Mouse (Mus musculus) C2C12 (cell line): ENCODE measurements at regions not wholly inside any gene's neighbourhood (a gene's known extent, or its start where the extent isn't known, plus 50 kb on each side); places are given as distances from the start of the nearest gene placed in this dataset.

Experiments used
- H3K27me3 ChIP-seq: one replicate; pipeline ENCODE4 v1.6.1; 2011; ENCODE audit not compliant: control insufficient read depth, insufficient read depth, insufficient read length
- H3K36me3 ChIP-seq: one replicate; pipeline ENCODE4 v1.6.1; 2011; ENCODE audit not compliant: control insufficient read depth, insufficient read depth
- H3K4me3 ChIP-seq: one replicate; pipeline ENCODE4 v1.5.1; 2011; ENCODE audit warnings: mild to moderate bottlenecking, control low read depth; ENCODE audit not compliant: poor library complexity, insufficient read depth, severe bottlenecking
- H3K79me2 ChIP-seq: one replicate; pipeline ENCODE4 v1.6.1; 2011; ENCODE audit not compliant: control insufficient read depth, insufficient read depth
- H3K79me3 ChIP-seq: one replicate; pipeline ENCODE4 v1.6.1; 2011; ENCODE audit warnings: low read depth, control low read depth
- H3ac ChIP-seq: one replicate; pipeline ENCODE3; 2011; ENCODE audit warnings: low read depth; ENCODE audit not compliant: control insufficient read depth, insufficient read length
- CEBPB ChIP-seq: IDR thresholded peaks from one replicate; pipeline ENCODE4 v1.6.1; 2011; ENCODE audit warnings: low read depth, mild to moderate bottlenecking, control low read depth, moderate library complexity
- CTCF ChIP-seq: IDR thresholded peaks from one replicate; pipeline ENCODE4 v1.5.1; 2011; ENCODE audit not compliant: control insufficient read depth, insufficient read depth, insufficient read length
- FOSL1 ChIP-seq: IDR thresholded peaks from one replicate; pipeline ENCODE4 v1.8.0; 2011; ENCODE audit warnings: mild to moderate bottlenecking, low read length; ENCODE audit not compliant: poor library complexity, insufficient read depth, severe bottlenecking
- MAX ChIP-seq: IDR thresholded peaks from one replicate; pipeline ENCODE4 v1.6.1; 2011; ENCODE audit warnings: mild to moderate bottlenecking, control low read depth
- MYOD1 ChIP-seq: IDR thresholded peaks from one replicate; pipeline ENCODE4 v1.6.1; 2011; ENCODE audit warnings: low read depth; ENCODE audit not compliant: control insufficient read depth, insufficient read length
- MYOG ChIP-seq: IDR thresholded peaks from one replicate; pipeline ENCODE4 v1.6.1; 2011; ENCODE audit not compliant: control insufficient read depth, insufficient read length; ENCODE audit errors: extremely low read depth
- USF1 ChIP-seq: IDR thresholded peaks from one replicate; pipeline ENCODE4 v1.6.1; 2011; ENCODE audit warnings: low read depth, mild to moderate bottlenecking, control low read depth, moderate library complexity

DNA sequence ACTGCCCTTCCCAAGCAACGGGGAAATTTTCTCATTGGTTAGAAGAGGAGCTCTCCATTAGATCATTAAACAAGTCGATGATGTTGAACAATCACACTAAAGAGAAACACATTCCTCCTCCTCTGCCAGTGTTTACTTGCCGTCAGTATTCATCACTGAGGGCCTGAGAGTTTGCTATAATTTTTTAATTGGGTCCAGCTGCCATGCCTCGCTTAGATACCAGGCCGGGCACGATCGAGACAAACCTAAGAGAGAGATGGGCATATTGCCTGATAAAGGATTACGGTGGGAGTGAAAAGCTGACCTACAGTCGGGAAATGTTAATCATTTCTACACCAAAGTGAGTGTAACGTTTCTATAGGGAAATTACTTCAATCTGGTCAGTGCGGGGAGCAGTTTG lies 96.2 kb downstream of the Gm9376 start:
- no peak overlapping the region for H3K4me3 ChIP-seq

DNA sequence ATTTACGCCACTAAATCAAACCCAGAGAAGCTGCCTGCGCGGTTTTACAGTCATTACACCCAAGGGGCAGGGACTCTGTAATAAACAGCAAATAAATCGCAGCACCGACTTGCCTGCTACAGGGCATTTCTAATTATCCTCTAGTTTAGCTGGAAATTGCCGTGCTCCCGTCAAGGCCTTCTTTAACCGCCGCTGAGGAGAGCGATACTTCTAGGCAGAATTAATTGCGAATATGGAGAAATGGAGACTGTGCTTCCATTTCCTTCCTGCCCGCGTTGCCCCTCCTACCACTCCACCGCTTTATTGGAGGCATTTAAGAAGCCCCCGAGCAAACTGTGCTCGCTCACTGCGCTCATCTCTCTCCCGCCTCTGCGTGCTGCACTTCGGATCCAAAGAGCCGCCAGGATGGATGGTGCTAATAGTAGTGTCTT lies 96.6 kb downstream of the Gm9376 start:
- no peak overlapping the region for H3ac ChIP-seq
- no peaks in the 10 kb centered on the region for H3K36me3 ChIP-seq
- H3K27me3 ChIP-seq: peaks cover 29% of the 10 kb centered on the region
- H3K4me3 ChIP-seq: no peak overlapping the region
- H3K79me2 ChIP-seq: no peaks in the 10 kb centered on the region
- H3K79me3 ChIP-seq: no peaks in the 10 kb centered on the region
- TF ChIP-seq USF1: no peak
- no peak for TF ChIP-seq MYOG
- TF ChIP-seq CTCF: no peak
- TF ChIP-seq CEBPB: no peak
- TF ChIP-seq MAX: no peak
- no peak for TF ChIP-seq MYOD1
- no peak for TF ChIP-seq FOSL1

More for the DNA sequence above, 96.2 kb downstream of the Gm9376 start:
- Histone ChIP-seq H3K79me3 (no peaks in the 10 kb centered on the region), H3K36me3 (no peaks in the 10 kb centered on the region), H3K27me3 (peaks cover 25% of the 10 kb centered on the region), H3ac (no peak overlapping the region), H3K79me2 (no peaks in the 10 kb centered on the region)
- TF ChIP-seq MAX (no peak), CTCF (no peak), USF1 (no peak), MYOD1 (no peak), MYOG (no peak), FOSL1 (no peak), CEBPB (no peak)

DNA sequence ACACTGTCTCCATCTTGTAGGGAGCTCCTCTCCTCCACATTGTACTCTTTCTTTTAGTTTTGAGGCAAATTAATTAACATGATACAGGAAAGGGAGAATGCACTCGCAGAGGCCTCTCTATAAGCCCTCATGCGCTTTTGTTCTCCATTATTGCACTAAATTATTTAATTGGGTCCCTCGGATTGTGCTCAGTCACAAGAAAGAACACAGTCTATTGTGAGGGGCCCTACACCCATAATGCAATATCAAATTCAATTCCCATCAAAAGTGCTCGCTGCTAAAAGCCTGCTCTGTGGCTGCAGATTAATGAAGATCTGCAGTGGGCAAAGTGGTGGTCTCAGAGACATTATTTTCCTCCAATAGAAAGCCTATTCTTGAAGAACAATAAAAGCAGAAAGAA lies 99.8 kb downstream of the Gm9376 start:
- no peaks in the 10 kb centered on the region for H3K36me3 ChIP-seq
- peaks cover 38% of the 10 kb centered on the region for H3K27me3 ChIP-seq
- TF ChIP-seq CTCF: no peak
- no peak for TF ChIP-seq USF1
- no peak for TF ChIP-seq MAX
- TF ChIP-seq MYOG: no peak
- TF ChIP-seq FOSL1: no peak
- TF ChIP-seq CEBPB: no peak
- TF ChIP-seq MYOD1: no peak
- no peak overlapping the region for H3ac ChIP-seq
- no peaks in the 10 kb centered on the region for H3K79me3 ChIP-seq
- H3K4me3 ChIP-seq: no peak overlapping the region
- no peaks in the 10 kb centered on the region for H3K79me2 ChIP-seq

DNA sequence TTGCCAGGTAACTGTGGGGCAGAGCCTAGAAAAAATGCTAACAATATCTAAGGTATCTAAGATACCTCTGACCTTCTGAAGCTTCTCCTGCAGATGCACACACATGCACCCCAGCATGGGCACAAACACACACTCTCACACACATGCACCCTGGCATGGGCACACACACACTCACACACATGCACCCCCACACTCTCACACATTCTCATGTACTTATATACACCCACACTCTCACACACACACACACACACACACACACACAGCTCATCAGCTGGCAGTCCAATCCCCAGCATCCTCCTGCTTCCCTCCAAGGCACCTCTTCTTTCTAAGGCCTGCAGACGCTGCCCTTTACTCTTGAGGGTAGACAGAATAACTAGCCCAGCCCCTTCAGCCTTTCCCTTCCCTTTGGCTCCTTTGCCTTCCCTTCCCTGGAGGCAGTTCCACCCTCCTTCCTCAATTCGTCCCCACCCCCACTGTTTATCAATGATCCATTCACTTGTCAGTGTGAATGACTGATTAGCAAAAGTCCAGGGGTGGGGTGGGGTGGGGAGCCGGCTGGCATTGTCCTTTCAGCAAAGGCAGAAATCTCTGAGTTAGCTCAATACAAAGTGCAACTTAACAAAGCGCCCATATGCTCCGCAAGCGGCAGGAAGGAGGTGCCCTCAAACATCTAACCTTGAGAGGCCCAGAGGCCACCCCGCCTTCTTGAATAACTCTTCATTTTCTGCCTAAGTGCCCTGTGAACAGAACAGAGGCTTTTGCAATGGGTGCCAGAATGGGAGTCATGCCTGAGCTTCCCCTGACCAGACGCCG lies 102.1 kb downstream of the Gm9376 start:
- H3K4me3 ChIP-seq: no peak overlapping the region
- H3K36me3 ChIP-seq: no peaks in the 10 kb centered on the region
- TF ChIP-seq CTCF: no peak
- no peak for TF ChIP-seq MYOD1
- TF ChIP-seq USF1: no peak
- TF ChIP-seq MYOG: no peak
- no peak for TF ChIP-seq CEBPB
- TF ChIP-seq MAX: no peak
- TF ChIP-seq FOSL1: no peak
- no peaks in the 10 kb centered on the region for H3K79me3 ChIP-seq
- H3K79me2 ChIP-seq: no peaks in the 10 kb centered on the region
- peaks cover 24% of the 10 kb centered on the region for H3K27me3 ChIP-seq
- no peak overlapping the region for H3ac ChIP-seq

DNA sequence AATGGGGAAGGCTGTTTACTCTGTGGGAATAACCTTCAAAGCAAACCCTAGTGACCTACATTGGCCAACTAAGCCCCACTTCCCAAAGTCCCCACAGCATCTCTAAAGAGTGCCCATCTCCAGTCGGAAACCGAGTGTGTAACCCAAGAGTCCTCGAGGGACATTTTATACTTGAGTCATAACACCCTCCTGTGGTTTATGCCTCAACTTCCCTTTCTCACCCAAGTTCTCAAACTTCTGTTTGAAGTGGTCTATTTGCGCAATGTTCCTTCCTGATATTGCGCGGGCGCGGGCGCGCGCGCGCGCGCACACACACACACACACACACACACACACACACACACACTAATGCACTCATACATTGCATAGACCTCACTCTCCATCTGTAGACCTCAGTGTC lies 104.6 kb downstream of the Gm9376 start:
- Histone ChIP-seq H3K36me3 (no peaks in the 10 kb centered on the region), H3ac (no peak overlapping the region), H3K79me3 (no peaks in the 10 kb centered on the region), H3K79me2 (no peaks in the 10 kb centered on the region), H3K27me3 (peaks cover 23% of the 10 kb centered on the region), H3K4me3 (no peak overlapping the region)
- TF ChIP-seq MYOD1: no peak

DNA sequence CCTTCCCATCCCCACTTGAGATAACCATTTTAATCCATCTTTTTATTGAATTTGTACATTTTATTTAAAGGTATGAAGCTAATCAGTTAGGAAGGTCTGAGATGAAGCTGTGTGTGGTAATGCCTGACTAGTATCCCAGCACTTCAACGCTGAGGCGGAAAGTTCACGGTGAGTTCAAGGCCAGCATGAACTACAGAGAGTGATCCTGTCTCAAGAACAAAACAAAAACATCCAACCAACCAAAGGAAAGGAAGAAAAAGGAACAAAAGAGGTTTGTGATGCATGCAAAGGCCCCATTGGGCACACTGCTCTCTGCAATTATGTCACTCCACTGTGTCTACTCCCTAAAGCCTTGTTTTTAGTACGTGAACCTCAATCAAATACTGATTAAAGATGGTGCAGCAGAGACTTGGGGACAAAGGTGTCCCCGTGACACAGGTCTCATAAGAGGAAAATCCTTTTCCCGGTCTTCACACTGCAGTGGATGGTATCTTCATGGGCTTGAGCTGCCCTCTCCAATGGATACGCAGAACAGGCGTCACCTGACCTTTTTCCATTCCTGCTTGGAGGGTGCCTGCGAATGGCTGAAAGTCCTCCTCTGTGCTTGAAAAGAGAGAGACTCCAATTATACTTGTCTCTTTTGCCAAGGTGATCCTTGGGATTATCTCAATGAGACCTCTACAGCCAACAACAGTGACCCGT lies 108.2 kb downstream of the Gm9376 start:
- Histone ChIP-seq H3K4me3 (no peak overlapping the region), H3K79me3 (no peaks in the 10 kb centered on the region), H3ac (no peak overlapping the region), H3K27me3 (peaks cover 6% of the 10 kb centered on the region), H3K79me2 (no peaks in the 10 kb centered on the region), H3K36me3 (no peaks in the 10 kb centered on the region)
- TF ChIP-seq CEBPB: no peak
- TF ChIP-seq CTCF: no peak
- TF ChIP-seq MAX: no peak
- no peak for TF ChIP-seq MYOG
- TF ChIP-seq USF1: no peak
- no peak for TF ChIP-seq FOSL1
- TF ChIP-seq MYOD1: no peak
